Mouse (Mus musculus) thymus, postnatal 0 days (tissue): ENCODE measurements around the gene Dynlrb1. TPM values are rescaled to one million over a fixed set of nuclear protein-coding genes. Genes with fewer than 3 reads are reported as not detected.

Experiments used
- DNase-seq: peaks from one replicate; pipeline ENCODE4 v3.0.0-alpha.2; 2015; ENCODE audit warnings: low spot score
- polyA plus RNA-seq: library from polyadenylated mRNA; unstranded; fragments of >200 nt; fragmentation: Nextera tagmentation; extraction: Ambion mirVana; gene quantifications from 2 replicates; pipeline ENCODE4 v1.2.1, GENCODE M21; 2015

Dynlrb1 gene
- polyA plus RNA-seq, 1 experiment from 2014 or later: 410 TPM

DNA sequence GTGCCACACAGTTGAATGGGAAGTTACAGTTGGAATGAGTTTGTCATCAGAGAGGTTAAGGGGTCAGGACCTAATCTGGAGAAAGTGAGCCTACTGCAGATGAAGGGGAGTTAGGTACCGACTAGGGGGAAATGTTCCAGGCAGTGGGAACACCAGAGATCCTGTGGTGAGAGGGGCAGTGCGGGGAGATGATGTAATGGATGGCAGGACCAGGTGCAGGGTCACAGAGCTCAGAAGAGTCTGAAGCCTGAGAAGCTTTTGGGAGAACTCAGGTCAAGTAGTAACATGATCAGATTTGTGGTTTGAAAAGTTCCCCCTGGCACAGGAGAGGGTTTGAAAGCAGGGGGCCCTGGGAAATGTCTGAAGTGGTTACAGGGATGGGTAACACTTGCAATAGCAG is 43.8 kb downstream of the Dynlrb1 start:
- DNase-seq: no peak

DNA sequence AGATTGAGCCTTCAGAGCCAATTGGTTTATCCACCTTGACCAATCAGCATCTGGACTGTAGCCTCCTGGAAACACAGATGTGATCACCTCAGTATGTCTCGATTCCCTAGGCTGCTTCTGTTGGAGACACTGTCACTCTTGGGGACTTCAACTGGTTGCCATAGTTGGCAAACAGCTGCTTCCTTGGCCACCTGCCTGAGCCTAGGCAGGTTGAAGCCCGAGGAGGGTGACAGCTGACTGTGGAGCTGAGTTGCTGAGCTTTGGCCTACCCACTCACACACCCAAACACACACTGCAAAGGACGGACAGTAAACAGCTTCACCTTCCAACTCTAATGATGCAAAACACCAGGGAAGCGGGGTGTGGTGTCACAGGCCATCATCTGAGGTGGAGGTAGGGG is 47.5 kb downstream of the Dynlrb1 start:
- DNase-seq: no peak

DNA sequence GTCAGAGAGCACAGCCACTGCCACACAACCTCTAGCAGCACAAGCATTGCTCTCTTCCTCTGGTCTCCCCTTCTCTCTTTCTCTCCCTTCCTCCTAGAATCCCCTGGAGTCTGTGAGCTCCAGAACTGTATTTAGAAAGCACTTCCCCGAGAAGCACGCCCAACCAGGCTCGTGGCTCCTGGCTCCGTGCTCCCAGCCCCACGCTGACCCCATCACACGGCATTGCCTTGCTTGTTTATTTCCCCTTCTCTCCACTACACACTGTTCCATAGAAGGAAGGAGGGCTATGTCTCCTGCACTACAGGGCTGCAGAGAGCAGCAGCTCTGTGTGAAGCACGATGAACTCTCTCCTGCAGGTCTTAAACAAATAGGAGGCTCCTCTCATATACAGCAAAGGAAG is 48.3 kb downstream of the Dynlrb1 start:
- no peak for DNase-seq

- DNase-seq: no peak
Observed at GRCm38 (mm10) chr2:155285744-155286143, 49.4 kb downstream of the Dynlrb1 start.

- no peak for DNase-seq
Observed at GRCm38 (mm10) chr2:155287456-155288250, 51.3 kb downstream of the Dynlrb1 start.

- no peak for DNase-seq
Observed at GRCm38 (mm10) chr2:155290066-155290465, 53.7 kb downstream of the Dynlrb1 start.

DNA sequence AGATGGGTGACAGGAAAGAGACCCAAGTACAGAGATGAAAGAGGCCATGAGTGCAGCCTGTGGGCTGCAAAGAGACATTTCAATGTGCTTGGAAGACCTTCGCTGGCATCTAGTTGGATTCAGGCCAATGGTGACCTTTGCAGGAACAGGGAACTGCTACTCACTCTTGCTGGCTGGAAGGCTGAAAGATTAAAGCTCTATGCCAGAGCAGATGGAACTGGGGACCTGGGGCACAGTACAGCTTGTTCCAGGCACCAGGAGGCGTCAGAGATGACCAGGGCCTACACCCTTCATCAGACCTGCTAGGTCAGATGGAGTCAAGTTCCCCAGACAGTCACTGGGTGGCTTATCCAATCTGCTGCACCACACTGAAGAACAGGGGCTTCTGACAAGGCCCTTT is 57.0 kb downstream of the Dynlrb1 start:
- no peak for DNase-seq

GRCm38 (mm10) chr2:155293946-155294345 is 57.6 kb downstream of the Dynlrb1 start:
- no peak for DNase-seq

- no peak for DNase-seq
Observed at GRCm38 (mm10) chr2:155295453-155295852, 59.1 kb downstream of the Dynlrb1 start.

DNA sequence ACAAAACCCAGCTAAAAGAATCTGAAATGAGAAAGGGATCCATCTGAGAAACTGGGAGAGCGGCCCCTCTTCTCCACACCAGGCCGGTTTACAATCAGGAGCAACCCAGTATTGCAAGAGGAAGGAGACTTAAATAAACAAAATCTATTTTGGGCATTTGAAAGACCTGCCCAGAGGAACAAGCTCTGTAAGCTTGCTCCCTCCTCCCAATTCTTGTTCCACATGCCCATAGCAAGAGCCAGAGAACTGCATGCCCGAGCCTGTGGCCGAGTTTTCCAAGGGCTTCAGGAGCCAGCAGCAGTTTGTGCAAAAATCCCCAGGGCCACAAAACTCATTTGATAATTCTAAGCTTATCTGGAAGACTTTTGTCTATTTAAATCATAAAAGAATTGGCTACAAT is 63.2 kb downstream of the Dynlrb1 start:
- no peak for DNase-seq

Other genes with a start within 250 kb of the Dynlrb1 start
- gene Gm14226, start 218.3 kb upstream of the Dynlrb1 start, polyA plus RNA-seq: 0.05 TPM in 2 replicates
- 50.9 and 53.8 TPM in 2 replicates for gene Ahcy, start 162.0 kb upstream of the Dynlrb1 start, polyA plus RNA-seq
- gene Itch, start 103.0 kb upstream of the Dynlrb1 start, polyA plus RNA-seq: 30.8 and 36.7 TPM in 2 replicates
- gene Map1lc3a, start 39.8 kb downstream of the Dynlrb1 start, polyA plus RNA-seq: 74.0 and 84.3 TPM in 2 replicates
- gene Pigu, start 120.9 kb downstream of the Dynlrb1 start, polyA plus RNA-seq: 30.7 and 39.2 TPM in 2 replicates
- gene Trp53inp2, start 144.5 kb downstream of the Dynlrb1 start, polyA plus RNA-seq: 6.9 and 9.6 TPM in 2 replicates
- 14.9 and 17.7 TPM in 2 replicates for gene Ncoa6, start 237.4 kb downstream of the Dynlrb1 start, polyA plus RNA-seq